Mouse (Mus musculus) lung, embryonic 14.5 days (tissue): ENCODE measurements around the gene Cirbp. TPM values are rescaled to one million over a fixed set of nuclear protein-coding genes. Genes with fewer than 3 reads are reported as not detected.

Experiments used
- ATAC-seq: fragments of 200-750 bp; cut with Nextera tagmentation; 2 replicates; pipeline ENCODE4 v1.8.0; 2017; ENCODE audit warnings: mild to moderate bottlenecking, moderate TSS enrichment, moderate library complexity; ENCODE audit not compliant: insufficient read depth
- DNase-seq: peaks from one replicate; pipeline ENCODE4 v3.0.0-alpha.2; 2015
- H3K27ac ChIP-seq: fragments of 300-500 bp; sonication (generic); 2 replicates; pipeline ENCODE4 v1.5.1; 2014; ENCODE audit warnings: low read depth, mild to moderate bottlenecking, moderate library complexity
- H3K27me3 ChIP-seq: fragments of 300-500 bp; sonication (generic); 2 replicates; pipeline ENCODE4 v1.6.1; 2014; ENCODE audit warnings: low read length, control low read depth; ENCODE audit not compliant: insufficient read depth
- H3K36me3 ChIP-seq: fragments of 300-500 bp; sonication (generic); 2 replicates; pipeline ENCODE4 v1.6.1; 2014; ENCODE audit warnings: control low read depth; ENCODE audit not compliant: insufficient read depth
- H3K4me1 ChIP-seq: fragments of 300-500 bp; sonication (generic); 2 replicates; pipeline ENCODE4 v1.6.1; 2014; ENCODE audit warnings: antibody characterized with exemption, control low read depth; ENCODE audit not compliant: insufficient read depth
- H3K4me2 ChIP-seq: fragments of 300-500 bp; sonication (generic); 2 replicates; pipeline ENCODE4 v1.6.1; 2014; ENCODE audit warnings: mild to moderate bottlenecking
- H3K4me3 ChIP-seq: fragments of 300-500 bp; sonication (generic); 2 replicates; pipeline ENCODE4 v1.5.1; 2014; ENCODE audit warnings: low read depth, low read length
- H3K9ac ChIP-seq: fragments of 300-500 bp; sonication (generic); 2 replicates; pipeline ENCODE4 v1.6.1; 2014
- H3K9me3 ChIP-seq: fragments of 300-500 bp; sonication (generic); 2 replicates; pipeline ENCODE4 v1.6.1; 2016; ENCODE audit warnings: low read depth, low read length, control low read depth
- CTCF ChIP-seq: IDR thresholded peaks from 2 replicates; pipeline ENCODE4 v1.5.1; 2016; ENCODE audit warnings: antibody characterized with exemption, low read depth
- WGBS: fragments of 180-500 bp; shearing (Covaris S2); extraction: QIAGEN DNeasy Blood & Tissue Kit; methylation state at CpG from one replicate; pipeline ENCODE4 v1.1.7; 2014; 5-methylcytosine and 5-hydroxymethylcytosine counted together
- polyA plus RNA-seq: library from polyadenylated mRNA; unstranded; fragments of >200 nt; fragmentation: Nextera tagmentation; extraction: Ambion mirVana; gene quantifications from 2 replicates; pipeline ENCODE4 v1.2.1, GENCODE M21; 2014

The Cirbp gene
- 71.8 and 71.9 TPM in 2 replicates for polyA plus RNA-seq

- Histone ChIP-seq H3K27me3 (no peaks in the 10 kb centered on the region), H3K9ac (peak within 1 kb of the TSS; percentile 42), H3K9me3 (no peaks in the 10 kb centered on the region), H3K36me3 (peaks cover 14% of the 10 kb centered on the region), H3K27ac (peak within 1 kb of the TSS; percentile 75), H3K4me3 (peak within 1 kb of the TSS; percentile 44), H3K4me2 (peak within 1 kb of the TSS; percentile 97), H3K4me1 (peaks cover 48% of the 10 kb centered on the region)
- WGBS, result 17% methylated on average over 20 of the region's 20 CpGs
- DNase-seq (no peak), ATAC-seq (no peak)
- no peak for TF ChIP-seq CTCF
Measured at GRCm38 (mm10) chr10:80165392-80166128, at the start of gene Cirbp. Gene Cirbp, plus strand, starts transcription at chr10:80165985.

GRCm38 (mm10) chr10:80116563-80116926 is 49.2 kb upstream of the Cirbp start:
- Histone ChIP-seq H3K4me3 (peak overlapping the region; percentile 97), H3K27ac (0 out of 2 replicates have a peak overlapping the region, but pooled peaks have one; percentile 84), H3K36me3 (peaks cover 38% of the 10 kb centered on the region), H3K4me1 (peaks cover 19% of the 10 kb centered on the region), H3K27me3 (no peaks in the 10 kb centered on the region), H3K9ac (peak overlapping the region; percentile 91), H3K9me3 (no peaks in the 10 kb centered on the region), H3K4me2 (peak overlapping the region; percentile 91)
- under 1% methylated on average over 27 of the region's 27 CpGs for WGBS
- DNase-seq (peak; percentile 45), ATAC-seq (no peak)
- TF ChIP-seq CTCF, result no peak

- no peaks in the 10 kb centered on the region for H3K9me3 ChIP-seq
- ATAC-seq (no peak), DNase-seq (peak; percentile 49)
- H3K27me3 ChIP-seq, result no peaks in the 10 kb centered on the region
- peak overlapping the region; percentile 91 for H3K9ac ChIP-seq
- H3K27ac ChIP-seq, result 0 out of 2 replicates have a peak overlapping the region, but pooled peaks have one; percentile 15
- peak overlapping the region; percentile 97 for H3K4me3 ChIP-seq
- peaks cover 19% of the 10 kb centered on the region for H3K4me1 ChIP-seq
- H3K4me2 ChIP-seq, result peak overlapping the region; percentile 91
- peak; percentile 13; the same call in 1 of the 2 replicates for TF ChIP-seq CTCF
- peaks cover 44% of the 10 kb centered on the region for H3K36me3 ChIP-seq
- WGBS, result under 1% methylated on average over 30 of the region's 30 CpGs
Measured at GRCm38 (mm10) chr10:80116927-80117691, 48.7 kb upstream of the Cirbp start.

- 34% methylated on average over 1 of the region's 1 CpGs for WGBS
- 0 out of 2 replicates have a peak overlapping the region, but pooled peaks have one; percentile 8 for H3K27ac ChIP-seq
- H3K27me3 ChIP-seq, result no peaks in the 10 kb centered on the region
- peaks cover 46% of the 10 kb centered on the region for H3K36me3 ChIP-seq
- peak overlapping the region; percentile 91 for H3K4me2 ChIP-seq
- peak overlapping the region; percentile 91 for H3K9ac ChIP-seq
- ATAC-seq (no peak), DNase-seq (no peak)
- TF ChIP-seq CTCF, result no peak
- H3K4me1 ChIP-seq, result peaks cover 19% of the 10 kb centered on the region
- no peaks in the 10 kb centered on the region for H3K9me3 ChIP-seq
- peak overlapping the region; percentile 97 for H3K4me3 ChIP-seq
Measured at GRCm38 (mm10) chr10:80117736-80118135, 48.0 kb upstream of the Cirbp start.

- WGBS, result 66% methylated on average over 6 of the region's 6 CpGs
- peak overlapping the region; percentile 8; the same call in 1 of the 2 replicates for H3K27ac ChIP-seq
Measured at GRCm38 (mm10) chr10:80118552-80118951, 47.2 kb upstream of the Cirbp start.

GRCm38 (mm10) chr10:80120146-80120545 is 45.6 kb upstream of the Cirbp start:
- peaks cover 19% of the 10 kb centered on the region for H3K4me1 ChIP-seq
- DNase-seq, result no peak
- H3K27ac ChIP-seq, result no peak overlapping the region
- H3K36me3 ChIP-seq, result peaks cover 61% of the 10 kb centered on the region
- no peaks in the 10 kb centered on the region for H3K9me3 ChIP-seq
- 51% methylated on average over 2 of the region's 2 CpGs for WGBS
- no peak for ATAC-seq
- no peak overlapping the region for H3K9ac ChIP-seq
- no peak overlapping the region for H3K4me3 ChIP-seq
- H3K4me2 ChIP-seq, result no peak overlapping the region
- no peaks in the 10 kb centered on the region for H3K27me3 ChIP-seq
- no peak for TF ChIP-seq CTCF

More at GRCm38 (mm10) chr10:80118552-80118951, 47.2 kb upstream of the Cirbp start:
- TF ChIP-seq CTCF, result no peak
- H3K9ac ChIP-seq, result peak overlapping the region; percentile 91; the same call in 1 of the 2 replicates
- DNase-seq (no peak), ATAC-seq (no peak)
- H3K27me3 ChIP-seq, result no peaks in the 10 kb centered on the region
- peaks cover 19% of the 10 kb centered on the region for H3K4me1 ChIP-seq
- H3K36me3 ChIP-seq, result peaks cover 52% of the 10 kb centered on the region
- H3K4me3 ChIP-seq, result peak overlapping the region; percentile 97
- no peaks in the 10 kb centered on the region for H3K9me3 ChIP-seq
- H3K4me2 ChIP-seq, result peak overlapping the region; percentile 91

GRCm38 (mm10) chr10:80121639-80122038 is 44.1 kb upstream of the Cirbp start:
- 92% methylated on average over 2 of the region's 2 CpGs for WGBS
- ATAC-seq, result no peak
- no peak for TF ChIP-seq CTCF
- H3K36me3 ChIP-seq, result peaks cover 76% of the 10 kb centered on the region
- DNase-seq, result no peak
- peaks cover 19% of the 10 kb centered on the region for H3K4me1 ChIP-seq
- no peaks in the 10 kb centered on the region for H3K9me3 ChIP-seq
- H3K4me2 ChIP-seq, result no peak overlapping the region
- H3K4me3 ChIP-seq, result no peak overlapping the region
- H3K9ac ChIP-seq, result no peak overlapping the region
- no peaks in the 10 kb centered on the region for H3K27me3 ChIP-seq
- no peak overlapping the region for H3K27ac ChIP-seq
